Mouse (Mus musculus): ENCODE measurements around the gene Gm16181.

The Gm16181 gene

DNA sequence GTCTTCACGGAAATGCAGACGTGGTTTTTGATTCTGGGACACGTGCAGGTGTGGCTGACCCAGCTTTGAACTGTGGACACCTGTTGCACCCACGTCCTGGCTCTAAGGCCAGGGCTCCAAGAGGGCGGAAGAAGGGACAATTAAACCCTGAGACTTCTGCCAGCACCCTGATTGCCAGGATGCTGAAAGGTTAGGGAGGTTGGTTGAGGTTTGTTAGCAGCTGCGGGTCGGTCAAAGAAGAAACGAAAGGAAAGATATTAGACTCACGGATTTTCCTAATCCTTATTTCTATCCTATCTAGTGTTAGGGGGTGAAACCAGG is 24.4 kb upstream of the Gm16181 start:
- DNase-seq: no peak

DNA sequence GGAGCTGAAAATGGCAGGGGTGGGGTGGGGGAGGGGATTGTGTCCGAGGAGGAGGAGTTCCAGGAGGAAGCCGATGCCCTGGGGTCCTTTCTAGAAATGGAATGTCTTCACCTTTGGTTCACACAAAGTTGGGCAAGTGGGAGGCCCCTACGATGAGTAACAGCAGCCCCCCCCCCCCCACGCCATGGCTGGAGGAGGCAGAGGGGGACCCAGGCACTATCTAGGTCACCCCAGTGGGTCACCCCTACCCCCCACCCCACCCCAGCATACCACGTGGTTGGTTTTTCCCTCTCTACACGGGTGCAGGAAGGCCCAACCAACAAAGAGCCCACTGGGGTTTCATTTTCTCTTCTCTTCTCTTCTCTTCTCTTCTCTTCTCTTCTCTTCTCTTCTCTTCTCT is 23.5 kb upstream of the Gm16181 start:
- no peak for DNase-seq

DNA sequence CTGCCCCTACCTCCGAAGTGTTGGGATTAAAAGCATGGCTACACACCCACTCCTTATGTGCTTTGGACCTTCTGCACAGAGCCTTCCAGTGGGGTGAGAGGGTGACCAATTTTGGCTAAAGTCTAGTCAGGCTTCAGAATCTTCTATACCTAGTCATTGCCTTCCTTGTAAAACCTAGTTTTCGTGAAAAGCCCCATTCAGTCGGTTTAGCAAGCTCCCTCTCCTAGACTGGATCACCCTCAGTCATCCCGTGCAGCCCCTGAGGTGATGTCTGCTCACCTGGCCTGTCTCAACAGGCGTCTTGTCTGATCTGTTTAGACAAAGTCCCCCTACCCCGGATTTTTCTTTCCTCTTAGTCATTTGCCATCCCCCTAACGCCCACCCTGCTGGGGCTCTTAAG is 22.6 kb upstream of the Gm16181 start:
- DNase-seq: no peak

DNA sequence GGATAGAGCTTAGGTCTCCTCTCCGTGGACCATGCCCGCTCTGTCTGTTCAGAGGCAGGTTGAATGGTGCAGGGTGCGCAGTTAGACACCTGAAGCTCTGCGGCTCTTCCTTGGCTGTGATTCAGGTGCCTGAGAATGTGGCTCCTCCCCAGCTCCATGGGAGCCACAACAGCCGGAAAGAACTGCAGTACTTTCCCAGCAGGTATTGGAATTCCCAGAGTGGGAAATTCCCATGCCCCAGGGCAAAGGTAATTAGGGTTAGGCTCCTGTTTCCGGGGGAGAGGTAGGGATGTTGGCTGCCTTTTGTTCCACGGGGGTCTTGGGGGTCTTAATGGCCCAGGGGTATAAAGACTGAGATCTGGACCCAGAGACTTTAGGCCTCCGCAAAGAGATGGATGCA is 21.7 kb upstream of the Gm16181 start:
- no peak for DNase-seq

DNA sequence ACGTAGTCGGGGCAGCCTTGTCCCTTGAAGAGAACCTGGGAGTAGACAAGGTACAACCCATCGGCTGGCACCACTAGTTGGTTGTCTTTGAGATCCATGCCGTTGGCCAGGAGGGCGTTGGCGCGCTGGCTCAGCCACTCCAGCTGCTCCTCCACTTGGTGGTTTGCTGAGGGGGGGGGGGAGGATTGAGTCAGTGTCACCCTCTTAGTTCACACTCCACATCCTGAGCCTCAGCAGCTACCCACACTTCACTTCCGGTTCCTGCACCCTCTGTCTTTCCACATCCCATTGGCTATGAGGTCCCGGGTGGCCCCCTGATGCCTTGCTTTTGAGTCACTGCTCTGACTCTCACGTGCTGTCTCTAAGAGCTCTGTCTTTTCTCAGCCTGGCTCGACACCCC is 20.2 kb upstream of the Gm16181 start:
- DNase-seq: no peak

DNA sequence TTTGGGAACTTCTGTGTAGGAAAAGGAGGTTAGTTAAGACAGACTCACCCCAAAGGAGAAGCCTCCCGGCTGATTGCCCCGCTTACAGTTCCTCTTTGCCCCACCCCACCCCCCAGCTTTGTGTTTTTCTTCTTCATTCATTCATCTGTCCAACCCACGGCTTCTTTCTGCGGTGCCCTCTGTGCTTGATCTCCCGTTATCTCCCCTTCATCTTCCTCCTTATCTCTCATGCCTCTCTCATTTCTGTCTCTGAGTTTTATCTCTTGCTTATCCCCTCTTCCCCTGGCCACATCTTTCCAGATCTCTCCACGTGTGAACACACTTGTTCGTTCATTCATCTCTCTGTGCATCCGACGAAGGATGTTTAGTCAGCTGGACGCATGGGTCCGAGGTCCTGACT is 19.5 kb upstream of the Gm16181 start:
- no peak for DNase-seq

DNA sequence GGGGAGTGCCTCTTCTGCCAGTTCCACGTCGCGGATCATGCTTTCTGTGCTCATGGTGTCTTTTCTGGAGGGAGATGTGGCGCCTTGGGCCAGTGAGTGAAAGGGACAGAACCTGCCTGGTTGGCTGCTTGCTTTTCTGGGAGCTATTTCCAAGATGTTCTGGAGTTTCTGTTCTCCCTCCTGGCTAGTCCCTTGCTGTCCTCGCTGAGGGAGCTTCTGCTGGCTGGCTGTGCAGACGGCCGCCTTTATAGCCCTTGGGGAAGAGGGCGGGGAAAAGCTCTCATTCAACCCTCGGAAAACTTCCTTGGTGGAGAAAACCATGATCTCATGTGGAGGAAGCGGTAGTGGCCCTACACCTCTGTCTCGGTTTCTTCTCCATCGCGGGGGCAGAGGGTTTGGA is 18.8 kb upstream of the Gm16181 start, which contains the start of gene Tnf:
Gene Tnf (minus strand): TSS at position 221 of the 400 bp plus-strand sequence.
- no peak for DNase-seq

DNA sequence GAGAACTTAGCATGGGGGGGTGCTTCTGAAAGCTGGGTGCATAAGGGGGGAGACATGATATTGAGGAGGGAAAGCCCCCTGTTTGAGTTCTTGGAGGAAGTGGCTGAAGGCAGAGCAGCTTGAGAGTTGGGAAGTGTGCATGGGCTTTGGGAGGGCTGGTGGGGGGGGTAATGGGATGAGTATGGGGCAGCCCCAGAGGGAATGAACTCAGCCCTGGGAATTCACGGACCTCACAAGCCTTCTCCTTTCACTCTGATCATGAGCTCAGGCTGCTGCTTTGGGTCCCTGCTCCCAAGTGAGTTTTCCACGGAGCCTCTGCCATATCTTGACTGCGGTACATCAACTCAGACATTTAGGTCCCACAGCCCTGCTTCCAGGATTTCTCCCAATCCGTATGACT is 18.2 kb upstream of the Gm16181 start:
- DNase-seq: no peak

DNA sequence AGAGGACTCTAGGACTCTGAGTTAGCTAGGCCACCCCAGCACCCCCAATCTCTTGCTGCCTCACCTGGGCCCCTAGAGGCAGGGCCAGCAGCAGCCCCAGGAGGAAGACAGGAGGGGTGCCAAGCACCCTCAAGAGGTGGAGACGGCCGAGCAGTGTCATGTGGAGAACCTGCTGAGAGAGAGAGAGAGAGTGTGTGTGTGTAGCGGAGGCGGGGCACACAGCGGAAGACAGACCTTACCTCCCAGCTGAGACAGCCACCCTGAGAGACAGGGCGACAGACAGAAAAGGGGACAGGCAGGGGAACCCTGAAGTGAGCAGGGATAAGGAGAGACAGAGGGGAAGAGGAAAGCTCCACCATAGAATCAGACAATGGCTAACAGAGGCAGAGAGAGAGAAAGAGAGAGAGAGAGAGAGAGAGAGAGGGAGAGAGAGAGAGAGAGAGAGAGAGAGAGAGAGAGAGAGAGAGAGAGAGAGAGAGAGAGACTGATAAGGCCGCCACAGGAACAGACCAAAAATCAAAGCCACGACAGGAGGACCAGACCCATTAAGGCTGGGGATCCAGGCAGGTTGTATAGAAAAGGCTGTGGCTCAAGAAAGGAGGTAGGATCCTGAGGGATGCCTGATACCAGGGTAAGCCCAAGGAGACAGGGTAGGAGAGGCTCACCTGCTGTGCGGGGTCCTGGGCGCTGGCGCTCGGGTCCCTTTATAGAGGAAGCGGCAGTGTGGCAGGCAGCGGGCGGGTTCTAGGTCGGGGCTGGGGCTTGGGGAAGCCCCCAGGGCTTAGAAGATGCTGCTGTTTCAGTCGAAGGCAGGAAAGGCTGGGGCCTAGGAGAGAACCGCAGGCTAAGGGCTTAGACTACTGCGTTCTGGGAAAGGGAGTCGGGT is 15.9 kb upstream of the Gm16181 start, which contains the start of gene Lta:
Gene Lta (minus strand): TSS at position 858 of the 886 bp plus-strand sequence.
- no peak for DNase-seq

DNA sequence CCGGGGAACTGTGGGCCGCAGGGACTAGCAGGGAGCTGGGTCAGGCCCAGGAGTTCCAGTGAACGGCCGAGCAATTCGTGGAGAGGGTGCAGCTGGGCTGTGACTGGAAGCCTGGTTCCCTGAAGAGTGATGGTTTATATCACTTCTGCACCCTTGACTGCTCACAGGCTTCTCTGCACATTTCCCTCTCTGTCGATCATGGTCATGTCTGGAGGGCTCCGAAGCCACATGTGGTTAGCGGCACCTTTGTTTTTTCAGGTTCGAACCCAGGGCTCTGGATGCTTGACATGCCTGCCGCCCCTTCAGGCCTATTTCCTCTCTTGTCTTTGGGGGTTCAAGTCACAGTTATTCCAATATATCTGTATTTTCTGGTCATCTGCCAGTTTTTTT is 15.3 kb upstream of the Gm16181 start:
- DNase-seq: no peak

DNA sequence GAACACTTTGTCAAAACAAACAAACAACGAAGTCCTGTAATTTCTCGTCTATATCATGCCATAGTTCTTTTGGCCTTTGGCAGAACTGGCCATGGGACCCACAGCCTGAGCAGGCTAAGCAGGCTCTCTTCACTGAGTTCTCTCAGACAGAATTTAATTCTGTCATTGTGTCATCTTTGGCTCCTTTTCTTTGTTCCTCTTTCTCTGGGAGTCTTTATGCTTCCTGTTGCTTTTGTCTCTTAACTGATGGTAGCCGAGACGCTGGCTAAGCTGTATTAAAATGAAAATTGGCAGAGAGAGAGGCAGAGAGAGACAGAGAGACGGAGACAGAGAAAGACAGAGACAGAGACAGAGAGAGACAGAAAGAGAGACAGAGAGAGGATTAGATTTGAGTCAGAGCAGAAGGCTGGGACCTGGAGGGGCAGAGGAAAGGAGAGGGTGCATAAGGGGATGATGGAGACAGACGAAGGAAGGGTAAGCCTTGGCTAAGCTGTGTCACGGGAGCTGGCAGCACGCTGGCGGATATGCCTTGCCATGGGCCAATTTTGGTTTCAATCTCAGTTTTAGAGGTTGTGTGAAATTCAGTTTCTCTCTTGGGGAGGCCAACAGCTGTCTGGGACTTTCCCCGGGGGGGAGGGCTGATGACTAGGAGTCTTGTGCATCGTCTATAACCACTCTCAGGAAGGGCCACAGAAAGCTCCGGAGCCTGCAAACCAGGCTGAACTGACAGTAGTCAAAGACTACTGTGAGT is 10.7 kb upstream of the Gm16181 start:
- no peak for DNase-seq

DNA sequence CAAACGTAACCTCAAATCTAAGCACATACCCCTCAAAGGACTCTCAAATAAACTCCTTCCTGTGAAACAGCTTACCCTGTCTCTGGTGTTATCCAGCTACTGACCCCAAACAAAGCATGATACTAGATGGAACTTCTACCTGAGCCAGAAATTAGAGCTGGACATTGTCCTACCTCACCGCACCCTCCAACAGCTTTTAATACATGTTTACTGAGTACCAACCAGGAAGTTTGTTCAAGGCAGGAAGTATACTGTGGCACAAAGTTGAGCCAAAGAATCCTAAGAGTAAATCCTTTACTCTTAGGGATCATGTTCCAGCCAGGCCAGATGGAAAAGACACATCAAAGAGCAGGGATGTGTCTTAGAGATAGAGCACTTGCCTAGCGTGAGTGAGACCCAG is 10.0 kb upstream of the Gm16181 start:
- no peak for DNase-seq

DNA sequence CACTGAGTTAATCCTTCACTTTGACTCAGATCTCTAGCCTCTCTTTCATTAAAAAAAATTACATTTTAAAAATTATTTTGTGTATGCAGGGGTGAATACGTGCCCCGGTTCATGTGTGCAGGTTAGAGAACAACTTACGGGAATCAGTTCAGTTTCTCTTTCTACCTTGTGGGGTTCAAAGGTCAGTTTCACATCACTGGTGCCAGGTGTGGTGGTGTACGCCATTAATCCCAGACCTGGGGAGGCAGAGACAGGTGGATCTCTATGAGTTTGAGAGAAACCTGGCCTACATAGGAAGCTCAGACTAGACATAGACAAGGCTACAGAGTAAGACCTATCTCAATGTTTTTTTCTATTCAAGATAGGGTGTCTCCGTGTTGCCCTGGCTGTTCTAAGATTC is 7.6 kb upstream of the Gm16181 start:
- no peak for DNase-seq

DNA sequence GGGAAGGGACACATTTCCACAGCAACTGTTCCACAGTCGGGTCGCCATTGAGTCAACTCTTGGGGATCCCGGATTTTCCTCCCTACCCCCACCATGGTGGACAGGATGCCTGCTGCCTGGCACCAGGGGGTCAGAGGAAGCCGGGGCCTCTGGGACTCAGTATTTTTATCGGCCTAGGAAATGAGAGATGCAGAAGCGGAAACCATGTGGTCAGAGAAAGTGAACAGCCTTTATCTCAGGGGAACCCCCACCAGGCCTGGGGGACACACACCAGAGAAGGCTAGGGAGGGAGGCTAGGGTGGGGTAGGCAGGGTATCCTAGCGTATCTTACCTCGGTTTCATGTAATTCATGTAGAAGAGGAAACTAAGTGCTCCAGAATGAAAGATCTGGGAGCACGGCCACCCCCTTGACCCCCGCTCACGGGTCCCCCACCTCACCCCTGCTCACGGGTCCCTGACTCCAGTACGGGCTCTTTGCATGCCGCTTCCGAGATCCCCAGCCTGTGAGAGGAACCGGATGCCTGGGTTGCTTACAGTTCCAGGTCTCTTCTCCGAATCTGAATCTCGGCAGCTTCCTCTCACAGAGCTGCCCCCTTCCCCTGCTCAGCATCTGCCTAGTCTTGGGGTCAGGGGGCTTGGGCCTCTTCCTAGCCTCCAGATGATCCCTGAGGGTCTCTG is 2.0 kb upstream of the Gm16181 start:
- no peak for DNase-seq

DNA sequence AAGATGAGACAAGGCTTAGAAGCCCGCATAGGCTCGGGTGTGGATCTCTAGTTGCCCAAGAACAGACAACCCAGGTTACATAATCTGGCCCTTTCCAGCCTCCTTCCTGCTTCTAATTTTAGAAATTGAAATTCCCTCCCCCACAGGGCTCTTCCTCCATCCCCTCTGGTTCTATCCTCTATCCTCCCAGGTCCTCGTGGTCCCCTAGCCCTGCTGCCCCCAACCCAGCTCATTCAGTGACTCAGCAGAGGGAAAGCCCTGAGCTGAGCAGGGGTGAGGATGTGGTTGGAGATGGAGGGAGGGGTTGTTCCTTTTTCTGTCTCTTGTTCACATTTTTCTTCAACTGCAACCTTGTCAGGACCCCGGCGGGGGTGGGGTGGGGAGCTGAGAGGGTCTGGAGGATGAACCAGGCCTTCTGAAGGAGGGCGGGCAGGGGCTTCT is 1.0 kb upstream of the Gm16181 start:
- DNase-seq: no peak

DNA sequence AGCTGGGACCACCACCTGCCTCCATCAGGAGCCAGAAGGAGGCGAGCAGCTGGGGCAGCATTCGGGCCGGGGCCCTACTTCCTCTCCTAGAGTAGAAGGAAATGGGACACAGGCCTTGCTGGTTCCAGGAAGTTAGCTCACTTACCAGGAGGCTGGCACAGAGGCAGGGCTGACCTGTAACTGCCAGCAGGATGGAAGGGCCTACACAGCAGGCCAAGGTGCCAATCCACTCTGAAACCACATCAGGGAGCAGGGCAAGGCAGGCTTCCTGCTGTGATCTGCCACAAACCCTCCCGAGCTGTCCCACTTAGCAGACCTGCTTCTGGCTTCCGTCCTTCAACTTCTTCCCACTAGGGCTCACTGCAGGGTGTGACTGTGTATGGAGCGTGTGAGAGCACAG is 1.7 kb downstream of the Gm16181 start:
- no peak for DNase-seq

DNA sequence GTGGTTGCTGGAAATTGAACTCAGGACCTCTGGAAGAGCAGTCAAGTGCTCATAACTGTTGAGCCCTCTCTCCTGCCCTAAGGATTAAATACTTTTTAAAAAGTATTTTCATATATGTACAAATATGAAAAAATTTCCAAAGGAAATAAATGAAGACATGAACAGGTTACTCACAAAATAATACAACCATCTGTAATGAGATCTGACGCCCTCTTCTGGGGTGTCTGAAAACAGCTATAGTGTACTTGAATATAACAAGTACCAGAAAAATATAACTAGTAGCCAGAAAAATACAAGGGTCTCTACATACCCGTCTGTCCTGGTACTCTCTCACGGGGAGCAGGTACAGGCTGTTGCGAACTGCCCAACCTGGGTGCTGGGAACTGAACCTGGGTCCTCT is 4.0 kb downstream of the Gm16181 start:
- DNase-seq: no peak

DNA sequence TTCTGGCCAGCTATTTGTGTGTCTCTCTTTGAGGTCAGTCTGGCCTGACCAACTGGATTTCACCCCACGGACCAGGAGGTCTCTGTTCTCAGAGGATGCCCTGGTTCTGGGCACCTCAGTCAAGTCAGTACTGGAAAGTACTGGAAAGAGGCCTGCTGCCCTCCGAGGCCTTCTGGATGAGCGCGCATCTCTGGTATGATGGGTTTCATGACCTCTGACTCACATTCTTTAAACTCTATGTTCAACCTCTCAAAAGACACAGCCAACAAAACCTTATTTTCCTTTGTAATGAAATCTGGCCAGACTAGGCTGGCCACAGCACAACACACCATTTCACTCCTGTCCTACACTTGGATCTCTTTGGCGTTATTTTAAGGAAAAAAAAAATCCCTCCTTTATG is 4.8 kb downstream of the Gm16181 start:
- DNase-seq: no peak

DNA sequence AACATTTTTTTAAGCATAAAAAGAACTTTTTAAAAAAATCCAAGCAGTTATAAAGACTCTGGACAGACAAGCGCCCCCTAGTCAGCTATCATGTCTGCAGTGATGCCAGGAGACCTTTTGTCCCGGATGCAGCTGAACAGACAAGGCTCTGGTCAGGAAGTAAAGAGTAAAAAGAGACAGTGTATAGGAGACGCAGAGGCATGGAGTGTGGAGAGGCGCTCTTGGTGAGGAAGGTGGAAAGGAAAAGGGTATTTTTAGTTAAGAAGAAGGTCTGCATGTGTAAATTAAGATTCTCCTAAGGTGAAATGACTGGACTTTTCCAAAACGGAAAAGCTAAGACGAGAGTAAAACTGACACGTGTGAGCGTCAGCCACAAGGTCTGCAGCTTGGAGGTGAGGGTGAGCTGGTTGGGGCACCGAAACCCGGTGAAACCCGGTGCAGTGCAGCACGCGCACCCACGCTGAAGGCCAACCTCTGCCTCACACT is 6.0 kb downstream of the Gm16181 start:
- DNase-seq: no peak

DNA sequence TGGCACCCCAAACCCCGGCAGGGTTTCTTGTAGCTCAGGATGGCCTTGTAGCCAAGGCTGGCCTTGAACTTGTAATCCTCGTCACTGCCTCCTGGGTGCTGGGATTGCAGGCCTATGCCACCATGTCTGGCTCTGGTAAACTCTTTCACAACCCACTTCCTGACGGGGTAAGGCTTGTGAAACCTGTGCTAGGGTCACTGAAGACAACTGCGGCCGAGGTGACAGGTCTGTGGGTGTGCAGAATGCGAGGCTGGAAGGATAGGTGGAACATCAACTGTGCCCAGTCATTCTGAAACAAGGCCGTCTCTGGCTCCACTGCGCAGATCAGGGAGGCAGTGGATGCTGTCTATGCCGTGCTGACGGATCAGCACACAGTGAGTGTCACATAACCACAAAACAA is 10.4 kb downstream of the Gm16181 start:
- no peak for DNase-seq

DNA sequence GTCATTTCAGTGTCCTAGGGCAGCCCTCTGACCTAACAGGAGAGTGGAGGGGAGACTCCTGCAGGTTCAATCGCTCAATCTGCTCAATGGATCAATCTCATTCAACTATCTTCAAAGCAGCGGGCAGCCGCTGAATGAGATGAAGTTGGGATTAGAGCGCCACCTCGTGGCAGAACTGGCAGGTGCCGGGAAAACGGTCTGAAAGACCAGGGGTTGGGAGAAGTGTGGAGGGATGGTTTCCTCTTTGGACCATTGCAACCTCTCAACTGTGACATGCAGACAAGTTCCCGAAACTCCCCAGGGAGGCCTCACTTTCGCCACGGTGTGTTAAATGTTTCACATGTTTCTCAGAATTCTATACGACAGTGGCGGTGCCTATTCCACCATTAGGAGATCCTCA is 11.4 kb downstream of the Gm16181 start:
- peak; percentile 82 for DNase-seq

DNA sequence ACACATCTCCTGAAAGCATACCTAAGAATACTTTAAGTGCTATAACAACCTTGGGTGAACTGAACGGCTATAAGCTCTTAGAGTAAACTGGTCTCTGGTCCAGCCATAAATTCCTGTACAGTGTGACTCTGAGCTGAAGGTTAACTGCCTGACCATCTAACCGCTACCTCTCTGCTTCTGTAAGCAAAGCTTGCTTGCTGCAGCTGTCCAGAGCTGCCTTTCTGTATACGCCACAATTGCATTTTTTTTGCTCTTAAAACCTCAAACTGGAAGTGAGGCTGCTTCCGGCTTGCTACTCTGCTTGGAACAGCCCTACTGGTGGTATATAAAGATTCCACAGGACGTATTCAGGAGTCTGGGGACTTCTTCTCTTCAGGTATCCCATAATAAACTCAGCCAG is 12.0 kb downstream of the Gm16181 start:
- DNase-seq: no peak

DNA sequence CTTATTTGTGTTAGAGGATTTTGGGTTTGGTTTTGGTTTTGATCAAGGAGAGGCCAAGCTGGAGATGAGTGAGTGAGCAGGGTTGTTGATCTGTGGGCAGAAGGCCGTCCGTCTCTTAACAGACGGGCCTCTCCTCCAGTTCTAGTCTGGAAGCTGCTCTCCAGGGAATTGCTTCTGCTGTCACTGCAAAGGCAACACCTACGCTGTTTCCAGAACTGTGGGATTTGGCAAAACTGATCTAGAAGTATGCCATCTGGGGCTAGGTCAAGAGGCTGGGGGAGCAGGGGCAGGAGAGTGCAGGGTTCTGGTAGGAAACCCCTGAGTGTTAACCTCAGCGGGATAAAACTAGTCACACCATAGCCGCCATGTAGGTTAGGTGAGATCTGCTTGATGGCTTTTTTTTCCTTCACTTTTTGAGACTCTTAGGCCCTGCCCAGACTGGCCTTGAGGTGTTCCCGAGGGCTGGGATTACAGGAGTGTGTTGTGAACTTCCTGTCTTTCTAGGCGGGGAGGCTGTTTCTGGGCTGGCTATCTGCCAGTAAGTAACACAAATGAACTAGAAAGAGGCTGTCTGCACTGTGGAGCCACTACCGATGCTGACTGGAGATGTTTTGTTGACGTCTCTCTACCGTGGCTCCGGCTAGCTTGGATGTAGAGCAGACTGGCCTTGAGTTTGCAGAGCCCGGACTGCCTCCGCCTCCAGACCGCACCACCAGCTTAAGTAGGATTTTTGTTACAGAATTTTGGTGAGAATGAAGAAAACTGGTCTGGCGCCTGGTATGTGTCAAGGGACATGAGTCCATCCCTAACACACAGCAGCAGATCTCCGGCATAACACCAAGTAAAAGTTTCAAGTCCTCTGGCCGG is 12.7 kb downstream of the Gm16181 start, which contains the start of gene Atp6v1g2:
Gene Atp6v1g2 (plus strand): TSS at position 547 of the 867 bp plus-strand sequence.
- DNase-seq: no peak

Data from cerebellum, adult 8-10 months (tissue).